8 mouse cellular contexts compared by ENCODE assay signal in the genomic region with DNA sequence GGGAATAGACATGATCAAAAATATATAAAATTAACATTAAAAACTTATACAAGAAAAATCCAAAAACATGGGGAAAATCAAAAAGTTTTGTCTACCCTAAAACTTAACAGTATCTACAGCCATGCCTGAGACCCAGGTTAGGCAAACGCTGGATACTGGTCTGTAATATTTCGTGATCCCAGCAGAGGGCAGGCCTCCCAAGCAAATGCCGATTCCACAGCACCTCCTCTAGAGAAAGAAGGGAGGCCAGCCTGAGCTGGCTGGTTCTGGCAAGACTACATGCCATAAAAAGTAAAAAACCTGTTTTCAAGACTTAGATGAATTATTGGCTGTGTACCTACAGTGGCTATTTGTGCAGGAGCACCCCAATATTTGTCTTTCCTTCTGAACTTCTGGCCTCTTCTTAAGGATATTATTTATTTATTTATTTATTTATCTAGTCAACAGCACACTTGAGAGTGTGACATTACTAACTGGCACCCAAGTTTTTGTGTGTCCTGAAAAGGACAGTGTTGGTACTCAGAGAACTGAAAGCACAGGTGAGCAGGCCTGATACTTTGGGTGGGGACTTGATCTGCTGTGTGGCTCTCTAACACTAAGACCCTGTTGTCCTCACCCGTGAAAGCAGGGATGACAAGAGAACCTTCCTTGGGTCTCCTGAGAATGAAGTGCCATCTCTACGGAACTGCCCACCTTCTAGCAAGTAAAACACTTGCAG.
A peak's percentile ranks its signal among the peaks of the same experiment; 100 is the strongest.
DNase-seq lines count a peak whose midpoint lies in the region; ATAC-seq and TF ChIP-seq lines count a peak whose summit lies in the region.

No protein-coding gene starts in this region.

- H3K9ac ChIP-seq in intestine, embryonic 16.5 days (ENCODE audit: low read depth, low read length), result no peak overlapping the region

- no peaks in the 10 kb centered on the region for H3K27me3 ChIP-seq in intestine, embryonic 16.5 days (replicated peaks; ENCODE audit: control insufficient read depth, insufficient read depth, low read length)
- no peaks in the 10 kb centered on the region for H3K27me3 ChIP-seq in midbrain, embryonic 10.5 days (ENCODE audit: low read depth, poor library complexity, severe bottlenecking)

- H3K4me2 ChIP-seq in intestine, embryonic 16.5 days (ENCODE audit: low read depth, low read length), result no peak overlapping the region

- 30% methylated on average over 5 of the region's 5 CpGs for WGBS in intestine, embryonic 16.5 days
- WGBS in midbrain, embryonic 10.5 days, result 35% methylated on average over 5 of the region's 5 CpGs

- no peak for TF ChIP-seq POLR2A in cortical plate, adult 2 months (IDR thresholded peaks at IDR 0.05; ENCODE audit: extremely low read depth, insufficient read depth, low read length)

- H3K9me3 ChIP-seq in intestine, embryonic 16.5 days (ENCODE audit: control insufficient read depth, low read length), result no peaks in the 10 kb centered on the region
- no peaks in the 10 kb centered on the region for H3K9me3 ChIP-seq in midbrain, embryonic 10.5 days (replicated peaks)

- H3K4me1 ChIP-seq in cortical plate, adult 2 months (ENCODE audit: control insufficient read depth, insufficient read depth, low read length), result peaks cover 2% of the 10 kb centered on the region; the same call in 1 of the 2 replicates
- H3K4me1 ChIP-seq in intestine, embryonic 16.5 days (ENCODE audit: control insufficient read depth, insufficient read depth, low read length), result peaks cover 9% of the 10 kb centered on the region; the same call in 1 of the 2 replicates
- H3K4me1 ChIP-seq in midbrain, embryonic 10.5 days, result no peaks in the 10 kb centered on the region

- DNase-seq in ZHBTc4 (ENCODE audit: low read depth, low spot score), result peak; percentile 80
- peak; percentile 63 for DNase-seq in gastrocnemius, postnatal 14 days
- peak; percentile 91 for DNase-seq in left cerebral cortex, postnatal 14 days (ENCODE audit: low spot score in 2 of 2)
- peak; percentile 65 for DNase-seq in midbrain, embryonic 10.5 days (ENCODE audit: low spot score)
- DNase-seq in right cerebral cortex, postnatal 36 days (ENCODE audit: low spot score in 2 of 2), result peak; percentile 71 to 75
- DNase-seq in urinary bladder, postnatal 4 days (ENCODE audit: low spot score in 2 of 2), result peak; percentile 67 to 79

- H3K4me3 ChIP-seq in cortical plate, adult 2 months (ENCODE audit: insufficient read depth, low read length), result no peak overlapping the region
- no peak overlapping the region for H3K4me3 ChIP-seq in intestine, embryonic 16.5 days (ENCODE audit: low read length)
- no peak overlapping the region for H3K4me3 ChIP-seq in midbrain, embryonic 10.5 days

- H3K27ac ChIP-seq in cortical plate, adult 2 months (ENCODE audit: insufficient read depth, low read length), result no peak overlapping the region
- no peak overlapping the region for H3K27ac ChIP-seq in intestine, embryonic 16.5 days (ENCODE audit: low read length)
- no peak overlapping the region for H3K27ac ChIP-seq in midbrain, embryonic 10.5 days (replicated peaks)

- no peaks in the 10 kb centered on the region for H3K36me3 ChIP-seq in intestine, embryonic 16.5 days (ENCODE audit: control insufficient read depth, insufficient read depth, low read length)
- no peaks in the 10 kb centered on the region for H3K36me3 ChIP-seq in midbrain, embryonic 10.5 days

- intact Hi-C loops in gastrocnemius, postnatal 14 days (cut with DNase I; ENCODE audit: low total_unique reads), result loop anchor here (5.0 kb wide), 2 partner anchors 317 to 642 kb away; no protein-coding TSS in a partner anchor
- intact Hi-C loops in left cerebral cortex, postnatal 14 days (cut with DNase I), result loop anchor here (1.0 to 5.0 kb wide), 4 partner anchors 262 to 707 kb away; no protein-coding TSS in a partner anchor

- peak; percentile 79 for ATAC-seq in intestine, embryonic 16.5 days

- TF ChIP-seq CTCF in cortical plate, adult 2 months (IDR thresholded peaks at IDR 0.05; ENCODE audit: extremely low read depth, insufficient read depth, low read length), result peak; percentile 97
